Mouse (Mus musculus) neutrophil, adult 5-6 weeks (primary cell): Measurements from ENCODE around the gene Pea15a. TPM values are rescaled to one million over a fixed set of nuclear protein-coding genes. Genes with fewer than 3 reads are reported as not detected.
"Not testable (repeated sequence)": the region's sequence is repeated elsewhere in the genome, so short reads cannot be mapped to it uniquely, and the experiment has no call there.

Source experiments
- ATAC-seq: fragments of 151-379, 151-347 bp; 2 replicates; pipeline ENCODE4 v1.8.0; 2017; ENCODE audit warnings: mild to moderate bottlenecking, moderate TSS enrichment; ENCODE audit not compliant: insufficient number of reproducible peaks, poor library complexity, low FRiP score, severe bottlenecking; ENCODE audit errors: extremely low read depth
- total RNA-seq: library from RNA; stranded (forward); fragments of 200-1000 nt; gene quantifications from 2 replicates; pipeline ENCODE4 v1.2.3, GENCODE M21; 2017

Gene Pea15a
- total RNA-seq, result 6.6 and 8.5 TPM in 2 replicates

- no peak for ATAC-seq
Measured at GRCm38 (mm10) chr1:172206141-172206917, at the start of gene Pea15a. Gene Pea15a (minus strand): TSS chr1:172206804.

DNA sequence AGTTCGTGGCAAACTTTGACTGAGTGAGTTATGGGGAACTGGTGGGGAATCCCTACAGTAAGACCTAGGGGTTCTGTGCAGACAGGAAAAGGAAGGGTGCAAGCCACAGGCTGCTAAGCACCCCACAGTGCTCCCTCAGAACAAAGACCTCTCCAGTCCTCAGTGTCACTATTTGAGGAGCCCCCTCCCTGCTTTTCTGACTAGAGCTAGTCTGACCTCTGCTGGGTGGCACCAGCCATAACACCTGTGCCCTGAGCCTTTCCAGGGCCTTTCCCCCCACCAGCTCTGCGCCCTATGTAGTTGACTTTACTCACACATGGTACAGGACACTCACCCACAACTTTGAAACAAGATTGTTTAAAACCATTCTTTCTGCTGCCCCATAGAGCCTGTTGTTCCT, 41.1 kb upstream of the Pea15a start:
- 0 out of 2 replicates have a peak, but pooled peaks have one; percentile 26 for ATAC-seq

- no peak for ATAC-seq
Measured at GRCm38 (mm10) chr1:172247216-172247615, 40.6 kb upstream of the Pea15a start.

- not testable (repeated sequence) for ATAC-seq
Measured at GRCm38 (mm10) chr1:172244645-172245044, 38.0 kb upstream of the Pea15a start.

- no peak for ATAC-seq
Measured at GRCm38 (mm10) chr1:172243547-172244205, 37.1 kb upstream of the Pea15a start.

- ATAC-seq, result no peak
Measured at GRCm38 (mm10) chr1:172242401-172242800, 35.8 kb upstream of the Pea15a start.

DNA sequence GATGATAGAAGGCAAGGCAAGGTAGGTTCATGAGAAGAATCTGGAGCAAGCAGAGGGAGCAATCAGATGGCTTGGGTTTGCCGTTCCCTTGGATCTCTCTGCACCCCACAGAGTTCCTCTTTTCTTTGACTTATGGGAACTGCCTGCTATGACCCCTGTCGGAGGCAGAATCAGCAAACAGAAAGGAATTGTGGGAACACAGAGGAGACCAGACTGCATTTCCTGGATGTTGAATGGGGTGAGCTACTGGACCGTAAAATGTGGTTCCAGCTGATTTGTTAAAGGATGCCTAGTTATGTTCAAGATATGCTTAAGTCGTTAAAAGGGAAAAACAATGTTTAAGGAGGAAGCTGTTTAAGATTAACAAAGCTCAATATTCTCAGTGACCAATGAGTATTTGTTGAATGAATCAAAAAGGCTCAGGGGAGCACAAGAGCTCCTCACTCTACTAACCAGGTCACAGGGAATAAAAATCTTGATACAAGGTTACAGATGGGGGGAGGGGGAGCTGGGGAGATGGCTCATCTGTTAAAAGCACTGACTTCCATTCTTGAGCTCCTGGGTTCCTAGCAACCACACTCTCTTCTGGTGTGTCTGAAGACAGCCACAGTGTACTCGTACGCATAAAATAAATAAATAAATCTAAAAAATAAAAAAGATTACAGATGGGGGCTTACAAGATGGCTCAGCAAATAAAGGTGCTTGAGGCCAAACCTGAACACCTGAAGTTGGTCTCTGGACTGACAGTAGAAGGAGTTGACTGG, 34.5 kb upstream of the Pea15a start:
- ATAC-seq, result 0 out of 2 replicates have a peak, but pooled peaks have one; percentile 6

GRCm38 (mm10) chr1:172229215-172229614, 22.6 kb upstream of the Pea15a start:
- ATAC-seq, result no peak

- no peak for ATAC-seq
Measured at GRCm38 (mm10) chr1:172228209-172228608, 21.6 kb upstream of the Pea15a start.

DNA sequence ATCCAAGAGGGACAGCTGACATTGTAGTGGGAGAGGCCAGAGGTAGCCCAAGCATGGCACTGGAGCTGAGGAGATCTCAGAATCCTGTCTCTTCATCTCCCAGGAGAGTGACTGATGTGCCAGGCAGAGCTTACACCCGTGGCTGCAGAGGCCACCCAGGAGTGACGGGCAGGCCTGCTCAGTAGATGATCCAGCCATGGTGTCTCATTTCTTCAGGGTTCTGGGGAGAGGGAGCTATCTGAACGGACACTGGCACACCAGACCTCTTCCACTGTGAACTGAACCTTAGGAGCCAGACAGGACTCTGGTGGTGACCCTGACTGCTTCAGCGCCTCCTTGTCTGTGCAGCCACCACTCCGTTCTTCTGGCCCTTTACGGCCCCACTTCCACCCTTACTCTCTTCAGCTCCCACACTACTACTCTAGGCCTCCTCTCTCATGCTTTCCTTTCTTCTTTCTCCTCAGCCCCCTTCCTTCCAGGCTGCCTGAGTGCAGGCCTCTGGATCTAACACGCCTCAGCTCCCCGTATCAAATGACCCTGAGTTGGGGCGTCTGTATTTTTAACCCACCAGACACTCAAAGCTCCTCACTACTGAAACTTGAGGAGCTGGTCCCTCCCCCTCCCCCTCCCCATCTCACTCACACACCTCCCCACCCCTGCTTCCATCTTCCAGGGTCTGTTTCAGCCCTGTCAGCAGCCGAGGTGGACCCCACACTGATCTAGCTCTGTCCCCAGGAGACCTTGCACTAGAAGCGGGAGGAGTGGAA, 14.9 kb upstream of the Pea15a start:
- ATAC-seq, result no peak

- no peak for ATAC-seq
Measured at GRCm38 (mm10) chr1:172220414-172220813, 13.8 kb upstream of the Pea15a start.

DNA sequence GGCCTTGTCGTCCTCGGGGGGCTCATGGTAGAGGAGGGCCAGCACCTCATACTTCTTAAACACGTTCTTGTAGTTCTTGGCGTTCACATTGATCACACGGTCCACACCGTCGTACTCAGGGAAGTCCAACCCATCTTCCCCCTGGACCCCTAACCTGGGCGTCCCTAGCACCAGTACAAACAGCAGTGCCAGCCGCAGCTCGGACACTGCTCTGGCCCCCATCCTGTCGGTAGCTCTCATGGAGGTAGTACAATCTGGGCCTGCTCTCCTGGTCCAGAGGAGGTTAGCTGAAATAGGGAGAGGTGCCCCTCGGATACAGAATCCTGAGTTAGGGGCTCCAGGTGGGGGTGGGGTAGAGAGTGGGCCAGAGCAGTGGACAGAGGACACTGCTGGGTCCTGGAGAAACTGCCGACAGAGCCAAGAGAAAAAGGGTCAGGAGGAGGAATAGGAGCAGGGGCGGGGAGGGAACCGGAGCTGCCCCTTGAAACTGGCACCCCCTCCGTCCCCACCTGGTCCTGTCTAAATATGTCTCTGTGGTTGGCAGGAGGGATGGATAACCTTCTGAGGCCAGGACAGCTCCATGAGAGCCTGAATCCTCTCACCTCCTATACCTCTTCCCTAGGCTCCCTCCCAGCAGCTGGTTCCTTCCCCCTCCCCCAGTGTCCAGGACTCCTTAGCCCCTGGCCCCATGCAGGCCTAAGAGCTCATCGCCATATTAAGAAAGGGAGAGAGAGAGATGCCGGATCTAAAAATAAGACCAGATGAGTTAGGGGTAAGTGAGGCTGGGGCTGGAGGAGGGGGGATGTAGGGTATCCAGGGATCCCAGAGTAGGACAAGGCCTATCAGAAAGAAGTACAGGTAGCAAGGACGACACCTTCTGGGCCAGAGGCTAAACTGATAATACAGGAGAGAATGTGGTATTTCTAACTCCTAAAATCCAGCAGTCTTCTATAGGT, 13.1 kb upstream of the Pea15a start, which contains the start of gene Casq1:
Gene Casq1, minus strand, starts transcription at position 418 of the 956 bp plus-strand sequence.
- ATAC-seq, result no peak

DNA sequence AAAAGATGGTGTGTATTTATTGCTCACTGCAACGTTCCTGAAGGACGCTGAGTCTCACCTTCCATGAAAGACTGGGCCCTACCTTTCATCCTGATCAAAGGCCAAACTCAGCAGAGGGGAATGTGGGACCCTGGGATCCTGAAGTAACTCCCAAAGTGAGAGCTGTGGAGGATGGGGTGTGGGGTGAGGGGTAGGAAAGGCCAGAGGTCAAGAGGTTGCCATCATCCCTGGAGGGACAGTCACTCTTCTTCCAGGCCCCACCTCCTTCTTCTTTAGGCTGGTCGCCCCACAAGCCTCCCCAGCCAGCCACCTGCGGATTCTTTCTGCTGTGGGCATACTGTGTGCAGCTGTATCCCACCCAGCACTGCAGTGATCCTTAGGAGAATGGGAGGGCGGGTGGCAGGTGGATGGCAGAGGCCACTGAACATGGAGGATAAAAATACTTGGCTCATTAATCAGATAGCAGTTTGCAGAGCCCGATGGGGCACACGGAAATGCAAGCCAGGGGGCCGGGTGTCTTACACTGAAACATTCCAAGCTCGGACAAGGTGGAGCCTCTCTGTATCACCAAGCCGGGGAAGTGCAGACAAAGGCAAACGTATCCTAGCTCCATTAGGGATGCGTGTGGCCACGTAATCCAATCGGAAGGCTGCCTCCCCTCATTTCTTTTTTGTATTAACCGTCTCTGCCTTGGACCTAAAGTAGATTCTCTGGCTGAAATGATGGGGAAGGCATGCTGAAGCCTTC, 11.7 kb upstream of the Pea15a start:
- no peak for ATAC-seq

DNA sequence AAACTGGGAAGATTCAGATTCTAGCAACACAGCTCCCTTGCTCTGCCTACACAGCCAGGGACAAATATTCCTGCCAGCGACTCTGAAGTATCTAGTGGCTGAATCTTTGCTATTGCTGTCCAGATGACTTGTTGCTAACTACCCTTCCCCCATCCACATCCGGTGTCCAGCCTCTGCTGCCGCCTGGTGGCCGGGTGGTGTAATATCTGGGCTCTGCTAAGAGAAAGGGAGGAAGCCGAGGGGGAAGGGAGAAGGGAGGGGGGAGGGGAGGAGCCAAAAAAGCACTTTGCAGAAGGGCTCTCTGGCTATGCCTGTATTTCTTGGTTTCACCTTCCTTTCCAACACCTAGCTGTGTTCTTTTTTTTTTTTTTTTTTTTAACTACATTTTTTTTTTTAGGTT, 10.5 kb upstream of the Pea15a start:
- ATAC-seq, result peak; percentile 92

GRCm38 (mm10) chr1:172214748-172215147, 8.1 kb upstream of the Pea15a start:
- ATAC-seq, result no peak

- ATAC-seq, result no peak
Measured at GRCm38 (mm10) chr1:172213771-172214170, 7.2 kb upstream of the Pea15a start.

GRCm38 (mm10) chr1:172212776-172213175, 6.2 kb upstream of the Pea15a start:
- no peak for ATAC-seq
